ENCODE assay signal across 14 mouse cellular contexts in genomic region chr15:7289516-7289915, GRCm38 (mm10).
DNase-seq lines count a peak whose midpoint lies in the region; ATAC-seq and TF ChIP-seq lines count a peak whose summit lies in the region.
"Had no signal": no experiment of that assay in that cellular context is flagged by ENCODE, and none has a peak within 500 bp of the region (broad histone marks: within the 10 kb centered on the region; RNA-seq: fewer than 3 reads in every experiment).

No protein-coding gene starts in this region.

- H3K4me1 ChIP-seq in E14TG2a.4 (replicated peaks; ENCODE audit: low read depth, low read length) = peaks cover 14% of the 10 kb centered on the region
- H3K4me1 ChIP-seq in heart, adult 2 months (ENCODE audit: control insufficient read depth, insufficient read depth, low read length) = no peaks in the 10 kb centered on the region
- no peaks in the 10 kb centered on the region; the same call in 1 of the 2 replicates for H3K4me1 ChIP-seq in limb, embryonic 14.5 days (ENCODE audit: control insufficient read depth, insufficient read depth, low read length)
- H3K4me1 ChIP-seq: hindbrain, embryonic 15.5 days had no signal

- 32% methylated on average over 14 of the region's 14 CpGs for WGBS in heart, adult 2 months
- 53% methylated on average over 14 of the region's 14 CpGs for WGBS in limb, embryonic 14.5 days

- H3K79me2 ChIP-seq in heart, adult 2 months (replicated peaks; ENCODE audit: control insufficient read depth, insufficient read depth, low read length) = no peaks in the 10 kb centered on the region

- peak; percentile 35 for ATAC-seq in limb, embryonic 14.5 days (ENCODE audit: low FRiP score, low read depth)
- no peak for ATAC-seq in monocyte, adult 5-6 weeks (replicated peaks; ENCODE audit: insufficient number of reproducible peaks, low FRiP score, low TSS enrichment, poor library complexity, severe bottlenecking)
- ATAC-seq: CD4-positive, CD25-positive, alpha-beta regulatory T cell, adult 4 months; forebrain, postnatal 0 days had no signal

- peak overlapping the region; percentile 20; the same call in 1 of the 2 replicates for H3K4me3 ChIP-seq in gastrocnemius, adult 2 months
- H3K4me3 ChIP-seq in E14TG2a.4 (replicated peaks; ENCODE audit: low read length) = peak overlapping the region; percentile 10; the same call in 1 of the 2 replicates
- H3K4me3 ChIP-seq in heart, adult 2 months = no peak overlapping the region
- no peak overlapping the region for H3K4me3 ChIP-seq in limb, embryonic 14.5 days (replicated peaks; ENCODE audit: low read length)
- H3K4me3 ChIP-seq: hindbrain, embryonic 15.5 days; left cerebral cortex, adult 2 months; midbrain, embryonic 12.5 days had no signal

- no peak overlapping the region for H3K9ac ChIP-seq in heart, adult 2 months (ENCODE audit: low read depth, low read length)
- no peak overlapping the region for H3K9ac ChIP-seq in limb, embryonic 14.5 days (ENCODE audit: low read depth, low read length, severe bottlenecking)
- H3K9ac ChIP-seq: forebrain, postnatal 0 days; hindbrain, embryonic 15.5 days; midbrain, embryonic 12.5 days had no signal

- TF ChIP-seq EP300 in heart, adult 2 months (IDR thresholded peaks at IDR 0.05; ENCODE audit: insufficient read depth, low read depth, low read length) = no peak

- H3K4me2 ChIP-seq in limb, embryonic 14.5 days (replicated peaks; ENCODE audit: low read depth, low read length, severe bottlenecking) = no peak overlapping the region
- H3K4me2 ChIP-seq: hindbrain, embryonic 15.5 days; midbrain, embryonic 12.5 days had no signal

- DNase-seq in gastrocnemius, adult 2 months = peak; percentile 19
- DNase-seq in gastrocnemius, adult 18-20 months (ENCODE audit: low spot score) = no peak
- peak; percentile 21 to 25 for DNase-seq in heart, adult 2 months
- no peak for DNase-seq in limb, embryonic 14.5 days (ENCODE audit: low spot score)
- DNase-seq in left cerebral cortex, postnatal 14 days (ENCODE audit: low spot score in 2 of 2) = no peak
- no peak for DNase-seq in left cerebral cortex, adult 18-20 months (ENCODE audit: low spot score in 2 of 2)
- DNase-seq: cerebellum, adult 11 months; forebrain, postnatal 0 days had no signal

- peak overlapping the region; percentile 54 for H3K27ac ChIP-seq in gastrocnemius, adult 2 months
- H3K27ac ChIP-seq in heart, adult 2 months = peak overlapping the region; percentile 43
- no peak overlapping the region for H3K27ac ChIP-seq in limb, embryonic 14.5 days (replicated peaks; ENCODE audit: low read depth, low read length)
- H3K27ac ChIP-seq: hindbrain, embryonic 15.5 days; left cerebral cortex, adult 2 months; midbrain, embryonic 12.5 days had no signal

- H3K36me3 ChIP-seq in E14TG2a.4 (ENCODE audit: insufficient read depth, low read length) = no peaks in the 10 kb centered on the region
- H3K36me3 ChIP-seq in heart, adult 2 months (ENCODE audit: control insufficient read depth, insufficient read depth, low read length) = no peaks in the 10 kb centered on the region
- no peaks in the 10 kb centered on the region for H3K36me3 ChIP-seq in limb, embryonic 14.5 days (ENCODE audit: control insufficient read depth, insufficient read depth, low read length)
- H3K36me3 ChIP-seq: hindbrain, embryonic 15.5 days; midbrain, embryonic 12.5 days had no signal

- no peak for TF ChIP-seq POLR2A in heart, adult 2 months (IDR thresholded peaks at IDR 0.05; ENCODE audit: insufficient read depth, low read depth, low read length)
- TF ChIP-seq POLR2A in limb, embryonic 14.5 days (IDR thresholded peaks at IDR 0.05; ENCODE audit: borderline replicate concordance, extremely low read depth, insufficient read depth, insufficient read length) = no peak

- H3K9me3 ChIP-seq in E14TG2a.4 (ENCODE audit: low read length) = no peaks in the 10 kb centered on the region
- no peaks in the 10 kb centered on the region for H3K9me3 ChIP-seq in limb, embryonic 14.5 days (ENCODE audit: control insufficient read depth, low read length)
- H3K9me3 ChIP-seq: hindbrain, embryonic 15.5 days; midbrain, embryonic 12.5 days had no signal

- intact Hi-C loops in gastrocnemius, adult 2 months (cut with DNase I) = no loop called here
- intact Hi-C loops in heart, adult 2 months (cut with DNase I) = no loop called here
- intact Hi-C loops in left cerebral cortex, postnatal 14 days (cut with DNase I) = no loop called here

- no peaks in the 10 kb centered on the region for H3K27me3 ChIP-seq in E14TG2a.4 (ENCODE audit: insufficient read depth, low read length)
- no peaks in the 10 kb centered on the region for H3K27me3 ChIP-seq in heart, adult 2 months (ENCODE audit: control insufficient read depth, insufficient read depth, low read length)
- H3K27me3 ChIP-seq in limb, embryonic 14.5 days (ENCODE audit: control insufficient read depth, insufficient read depth, low read length) = no peaks in the 10 kb centered on the region
- H3K27me3 ChIP-seq: hindbrain, embryonic 15.5 days; midbrain, embryonic 12.5 days had no signal

- no peak for TF ChIP-seq CTCF in gastrocnemius, adult 2 months (IDR thresholded peaks at IDR 0.05)
- TF ChIP-seq CTCF in E14TG2a.4 (conservative IDR thresholded peaks at IDR 0.05; ENCODE audit: low read length) = no peak
- no peak for TF ChIP-seq CTCF in heart, adult 2 months (IDR thresholded peaks at IDR 0.05)

Comparison
In these comparisons a context has a peak if more than half of its experiments do, and no peak if none do; other contexts are left out.
1. DNase-seq: peak in gastrocnemius, adult 2 months (single experiment) and heart, adult 2 months (2 of 2); none in gastrocnemius, adult 18-20 months (single experiment), limb, embryonic 14.5 days (single experiment), left cerebral cortex, postnatal 14 days (0 of 2) and left cerebral cortex, adult 18-20 months (0 of 2).
2. H3K4me3 ChIP-seq: peak in gastrocnemius, adult 2 months (single experiment) and E14TG2a.4 (single experiment); none in heart, adult 2 months (single experiment) and limb, embryonic 14.5 days (single experiment).